Mouse (Mus musculus): ENCODE measurements at regions not wholly inside any gene's neighbourhood (a gene's known extent, or its start where the extent isn't known, plus 50 kb on each side); places are given as distances from the start of the nearest gene placed in this dataset.

DNA sequence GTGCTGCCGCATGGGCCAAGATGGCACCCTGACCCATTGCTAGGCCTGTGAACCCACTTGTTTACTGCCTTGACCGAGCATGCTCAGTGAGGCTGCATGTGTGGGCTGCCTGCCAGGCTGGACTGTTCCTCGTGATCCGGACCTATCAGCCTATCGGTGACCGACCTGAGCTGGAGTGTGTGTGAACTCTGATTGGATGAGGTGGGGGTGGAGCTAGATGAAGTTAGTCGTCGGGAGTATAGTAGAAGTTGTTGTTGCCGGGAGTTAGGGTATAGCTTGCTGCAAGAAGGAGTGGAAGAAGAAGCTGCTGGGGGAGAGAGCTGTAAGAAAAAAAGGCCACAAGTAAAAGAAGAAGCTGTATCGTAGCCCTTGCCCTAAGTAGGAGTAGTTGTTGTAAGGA, 122.3 kb upstream of the Krtap11-1 start:
- no peak for TF ChIP-seq CTCF (IDR thresholded peaks at IDR 0.05; ENCODE audit: low read depth)
- TF ChIP-seq EP300 (optimal IDR thresholded peaks at IDR 0.05), result no peak

All from stomach, postnatal 0 days (tissue).